Mouse (Mus musculus): ENCODE measurements around the gene Krt33a.

Krt33a gene

DNA sequence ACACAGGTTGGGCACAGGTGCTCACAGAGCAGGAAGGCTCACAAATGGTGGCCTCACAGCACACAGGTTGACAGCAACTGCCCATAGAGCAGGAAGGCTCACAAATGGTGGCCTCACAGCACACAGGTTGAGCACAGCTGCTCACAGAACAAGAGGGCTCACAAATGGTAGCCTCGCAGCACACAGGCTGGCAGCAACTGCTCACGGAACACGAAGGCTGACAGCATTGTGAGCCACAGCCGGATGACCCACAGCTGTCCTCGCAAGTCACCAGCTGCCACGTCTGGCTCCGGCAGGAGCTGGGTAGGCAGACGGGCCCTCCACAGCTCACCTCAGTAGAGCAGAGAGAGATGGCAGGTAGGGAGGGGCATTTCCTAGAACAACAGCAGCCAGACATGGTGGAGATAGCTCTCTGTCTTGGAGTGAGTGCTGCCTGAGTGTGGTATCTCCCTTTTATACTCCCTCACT, 29.8 kb downstream of the Krt33a start, which contains the start of gene Krtap16-1:
TSS of gene Krtap16-1 (minus strand) at position 418 of the 468 bp plus-strand sequence.
- no peak for DNase-seq (ENCODE audit: low read depth, low spot score)

DNA sequence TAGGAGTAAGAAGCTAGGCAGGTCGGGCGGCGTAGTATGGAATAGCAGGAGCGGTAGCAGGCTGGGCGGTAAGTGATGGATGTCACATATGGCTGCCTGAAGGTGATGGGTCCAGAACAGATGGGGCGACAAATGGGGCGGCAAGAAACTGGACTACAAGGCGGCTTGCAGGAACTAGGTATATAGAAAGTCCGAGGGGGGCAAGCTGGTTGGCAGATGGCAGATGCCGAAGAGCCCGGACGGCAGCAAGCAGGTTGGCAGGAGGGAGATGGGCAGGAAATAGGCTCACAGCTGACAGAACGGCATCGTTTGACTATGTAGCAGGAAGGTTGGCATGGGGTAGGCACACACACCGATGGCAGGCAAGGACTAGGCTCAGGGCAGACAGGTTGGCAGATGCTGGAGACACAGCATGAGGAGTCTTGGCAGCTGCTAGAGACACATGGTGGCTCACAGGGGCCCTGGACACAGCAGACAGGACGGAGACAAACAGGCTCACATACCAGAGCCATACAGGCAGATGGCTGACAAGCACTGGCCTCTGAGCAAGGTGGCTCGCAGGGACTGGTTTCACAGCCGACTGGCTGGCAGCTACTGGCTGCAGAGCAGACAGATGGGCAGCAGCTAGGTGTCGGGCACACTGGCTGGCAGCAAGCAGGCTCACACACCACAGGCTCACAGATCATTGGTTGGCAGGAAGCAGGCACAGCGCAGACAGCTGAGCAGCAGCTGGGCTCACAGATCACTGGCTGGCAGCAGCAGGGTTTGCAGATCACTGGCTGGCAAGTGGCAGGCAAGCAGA, 30.5 kb downstream of the Krt33a start:
- peak; percentile 20 for DNase-seq (ENCODE audit: low read depth, low spot score)

DNA sequence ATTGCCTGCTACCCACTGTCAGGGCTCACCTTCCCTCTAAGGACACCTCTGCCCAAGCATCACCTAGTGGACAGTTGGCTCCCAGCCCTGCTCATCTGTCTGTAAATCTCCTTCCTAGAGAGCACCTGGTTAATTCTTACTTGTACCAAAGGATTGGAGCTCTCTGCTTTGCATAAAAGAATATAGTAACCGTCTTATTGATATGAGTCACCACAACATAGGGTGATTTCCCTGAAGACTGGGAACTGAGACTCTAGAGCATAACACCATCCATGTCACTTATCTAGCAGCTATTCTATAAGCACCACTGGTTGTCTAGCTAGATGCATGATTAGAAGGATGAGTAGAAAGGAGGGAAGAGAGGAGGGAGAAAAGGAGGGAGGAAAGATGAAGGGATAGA, 32.6 kb downstream of the Krt33a start:
- DNase-seq (ENCODE audit: low read depth, low spot score) = no peak

DNA sequence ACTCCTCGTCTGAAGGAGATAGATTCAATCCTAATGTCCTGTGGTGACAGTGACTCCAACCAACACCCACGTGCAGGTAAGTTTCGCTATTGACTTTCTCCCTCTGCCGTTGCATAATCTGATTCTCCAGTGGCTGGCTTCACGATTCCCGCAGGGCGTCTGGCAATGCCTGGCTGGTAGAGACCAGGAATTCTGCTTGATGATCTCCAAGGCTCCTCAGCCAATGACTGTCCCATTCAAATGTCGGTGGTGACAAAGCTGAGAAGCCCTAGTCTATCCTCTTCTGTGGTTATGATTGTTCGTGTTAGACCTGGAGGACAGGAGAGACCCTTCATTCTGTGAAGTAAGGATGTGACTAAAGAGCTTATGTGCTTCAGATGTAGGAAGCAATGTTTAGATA, 33.3 kb downstream of the Krt33a start:
- no peak for DNase-seq (ENCODE audit: low read depth, low spot score)

DNA sequence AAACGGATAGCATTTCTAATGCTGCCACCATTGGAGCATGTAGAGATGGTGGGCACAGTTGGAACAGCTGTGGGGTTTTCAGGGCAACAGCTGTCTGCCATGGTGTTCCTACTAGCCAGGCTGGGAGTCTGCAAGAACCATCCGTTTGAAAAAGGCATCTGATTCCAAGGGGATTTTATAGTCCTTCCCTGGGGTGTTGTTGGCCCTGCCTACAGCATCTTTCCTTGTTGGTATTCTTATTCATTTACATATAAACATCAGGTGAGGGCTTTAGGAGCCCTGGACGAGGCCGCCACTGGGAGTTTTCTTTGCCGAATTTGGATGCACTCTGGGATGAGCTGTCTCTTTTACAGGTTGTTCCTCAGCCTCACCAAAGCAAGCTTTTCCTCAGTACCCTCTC, 37.1 kb downstream of the Krt33a start, which contains the start of gene Krtap29-1:
TSS of gene Krtap29-1 (minus strand) at position 101 of the 400 bp plus-strand sequence.
- no peak for DNase-seq (ENCODE audit: low read depth, low spot score)

DNA sequence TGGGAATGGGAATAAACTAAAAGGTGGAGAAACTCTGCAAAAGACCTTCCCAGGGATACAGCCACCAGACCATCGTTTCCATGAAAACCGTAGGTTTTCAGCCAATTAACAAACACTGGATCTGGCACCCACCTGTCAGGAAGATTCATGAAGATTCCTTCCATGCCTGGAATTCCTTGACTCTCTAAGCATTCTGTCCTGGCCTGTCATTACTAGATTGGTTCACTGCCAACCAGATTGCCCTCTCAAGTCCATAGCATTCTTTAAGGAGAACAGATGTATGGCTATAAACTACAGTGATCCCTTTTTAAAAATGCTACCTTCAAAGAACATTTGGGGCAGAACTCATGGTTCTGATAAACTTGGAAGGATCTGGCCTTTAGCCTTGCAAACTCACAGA, 50.1 kb downstream of the Krt33a start:
- DNase-seq (ENCODE audit: low read depth, low spot score) = no peak

DNA sequence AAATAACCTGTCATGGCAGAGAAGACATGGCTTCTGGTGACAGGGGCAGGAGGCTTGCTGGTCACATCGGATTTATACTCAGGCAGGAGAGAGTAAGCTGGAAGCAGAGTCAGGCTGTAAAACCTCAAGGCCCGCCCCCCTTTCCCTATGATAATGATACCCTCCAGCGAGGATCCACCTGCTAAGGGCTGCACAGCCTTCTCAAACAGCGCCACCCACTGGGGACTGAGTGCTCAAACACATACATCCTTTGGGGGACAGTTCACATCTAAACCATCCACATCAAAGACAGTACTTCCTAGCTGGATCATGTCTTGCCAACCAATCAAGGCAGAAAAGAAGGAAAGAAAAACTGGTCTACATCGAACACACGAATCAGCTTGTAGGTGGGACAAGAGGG, 51.8 kb downstream of the Krt33a start:
- no peak for DNase-seq (ENCODE audit: low read depth, low spot score)
